Mouse (Mus musculus) kidney, postnatal 4 days (tissue): Measurements from ENCODE around the gene Tnrc18.

Experiments
- DNase-seq, 2 experiments: peaks; one replicate each; pipeline ENCODE4 v3.0.0; 2021; ENCODE audit warnings: mixed read lengths in 2 of 2

The Tnrc18 gene

GRCm38 (mm10) chr5:142771034-142771433 lies 46.4 kb downstream of the Tnrc18 start:
- DNase-seq: no peak

DNA sequence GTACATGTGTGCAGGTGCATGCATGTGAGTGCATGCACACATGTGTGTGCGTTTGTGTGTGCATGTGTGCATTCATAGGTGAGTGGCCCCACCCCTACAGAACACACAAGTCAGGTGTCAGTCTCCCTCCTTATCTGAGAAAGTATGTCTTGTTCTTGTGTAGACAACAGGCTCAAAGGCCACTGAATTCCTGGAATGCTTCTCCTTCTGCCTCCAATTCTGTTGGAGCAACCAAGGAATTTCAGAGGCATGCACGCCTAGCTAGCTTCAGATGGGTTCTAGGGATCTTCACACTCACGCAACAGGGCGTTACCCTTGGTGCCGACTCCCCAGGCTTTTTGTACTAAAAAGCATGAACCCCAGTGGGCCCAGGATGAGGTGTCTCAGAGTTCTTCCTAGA lies 47.8 kb downstream of the Tnrc18 start:
- no peak for DNase-seq

DNA sequence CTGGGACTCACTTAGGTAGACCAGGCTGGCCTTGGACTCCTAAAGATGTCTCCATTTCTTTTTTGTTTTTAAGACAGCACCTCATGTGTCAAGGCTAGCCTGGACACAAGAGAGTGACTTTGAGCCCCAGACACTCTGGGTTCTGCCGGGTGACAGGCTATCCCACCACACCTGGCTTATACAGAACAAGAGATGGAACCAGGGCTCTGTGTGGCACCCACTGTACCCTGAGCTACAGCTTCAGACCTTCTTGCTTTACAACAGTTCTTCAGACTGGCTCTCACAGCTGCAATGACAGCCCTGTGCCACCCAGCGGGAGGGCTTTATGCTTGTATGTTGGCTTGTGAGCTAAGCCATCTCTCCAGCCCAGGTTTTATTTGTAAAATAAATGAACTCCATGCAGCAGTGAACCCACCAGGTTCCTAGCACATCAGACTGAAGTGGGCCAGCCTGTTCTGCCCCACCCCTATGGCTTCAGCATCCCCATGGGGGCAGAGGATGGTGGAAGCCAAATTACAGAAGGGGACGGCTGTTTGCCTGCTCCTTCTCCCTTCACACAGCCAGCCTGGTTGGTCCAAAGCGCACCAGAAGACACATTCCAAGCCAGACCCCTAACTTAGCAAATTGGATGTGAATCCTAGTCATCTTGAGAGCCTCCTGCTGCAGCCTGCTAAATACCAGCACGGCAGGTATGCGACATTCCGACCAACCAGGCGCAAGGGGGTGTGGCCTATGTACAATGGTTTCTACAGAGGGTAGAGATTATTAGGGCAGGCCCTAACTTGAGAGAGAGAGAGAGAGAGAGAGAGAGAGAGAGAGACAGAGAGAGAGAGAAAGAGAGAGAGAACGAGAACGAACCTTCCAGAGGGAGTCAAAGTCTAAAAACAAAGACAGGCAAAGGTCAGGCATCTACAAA lies 48.9 kb downstream of the Tnrc18 start:
- DNase-seq: no peak

DNA sequence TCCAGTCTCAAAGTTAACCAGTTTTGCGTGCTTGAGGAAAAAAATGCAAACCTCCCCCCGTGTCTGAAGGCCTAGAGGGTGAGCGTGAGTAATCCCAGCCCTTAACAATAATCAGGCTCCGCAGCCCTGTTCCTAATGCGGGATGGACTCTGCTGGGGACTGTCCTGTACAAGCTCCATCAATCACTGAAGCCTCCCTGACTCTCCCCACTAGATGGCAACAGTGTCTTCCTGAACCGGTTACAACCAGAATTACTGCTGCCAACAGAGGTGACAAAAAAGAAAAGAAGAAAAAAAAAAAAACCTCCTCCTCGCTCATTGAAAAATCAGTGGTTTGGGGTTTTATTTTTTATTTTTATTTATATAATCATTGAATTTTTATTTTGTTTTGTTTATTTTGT lies 49.5 kb downstream of the Tnrc18 start:
- DNase-seq: peak; percentile 76 to 85

GRCm38 (mm10) chr5:142766708-142767107 lies 50.8 kb downstream of the Tnrc18 start:
- DNase-seq: no peak

DNA sequence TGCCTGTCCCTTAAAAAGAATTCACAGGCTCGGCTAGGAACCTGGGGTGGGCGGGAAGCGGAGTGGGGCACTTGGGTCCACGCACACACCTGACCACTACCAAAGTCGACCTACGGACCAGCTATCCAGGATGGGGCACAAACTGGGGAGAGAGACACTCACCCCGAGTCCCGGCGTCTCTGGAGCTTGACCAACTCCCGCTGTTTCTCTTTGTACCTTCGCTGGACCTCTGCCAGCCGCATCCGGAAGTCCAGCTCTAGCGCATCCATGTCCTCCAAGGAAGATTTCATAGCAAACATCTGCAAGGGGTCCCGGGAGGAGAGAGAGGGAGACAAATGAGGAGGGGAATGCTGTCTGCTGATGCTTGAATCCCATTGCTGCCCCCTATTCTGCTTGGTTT lies 52.6 kb downstream of the Tnrc18 start:
- no peak for DNase-seq

- peak in 1 of 2 experiments; percentile 43 for DNase-seq
These were observed 53.2 kb downstream of the Tnrc18 start for GRCm38 (mm10) chr5:142764306-142764705.

DNA sequence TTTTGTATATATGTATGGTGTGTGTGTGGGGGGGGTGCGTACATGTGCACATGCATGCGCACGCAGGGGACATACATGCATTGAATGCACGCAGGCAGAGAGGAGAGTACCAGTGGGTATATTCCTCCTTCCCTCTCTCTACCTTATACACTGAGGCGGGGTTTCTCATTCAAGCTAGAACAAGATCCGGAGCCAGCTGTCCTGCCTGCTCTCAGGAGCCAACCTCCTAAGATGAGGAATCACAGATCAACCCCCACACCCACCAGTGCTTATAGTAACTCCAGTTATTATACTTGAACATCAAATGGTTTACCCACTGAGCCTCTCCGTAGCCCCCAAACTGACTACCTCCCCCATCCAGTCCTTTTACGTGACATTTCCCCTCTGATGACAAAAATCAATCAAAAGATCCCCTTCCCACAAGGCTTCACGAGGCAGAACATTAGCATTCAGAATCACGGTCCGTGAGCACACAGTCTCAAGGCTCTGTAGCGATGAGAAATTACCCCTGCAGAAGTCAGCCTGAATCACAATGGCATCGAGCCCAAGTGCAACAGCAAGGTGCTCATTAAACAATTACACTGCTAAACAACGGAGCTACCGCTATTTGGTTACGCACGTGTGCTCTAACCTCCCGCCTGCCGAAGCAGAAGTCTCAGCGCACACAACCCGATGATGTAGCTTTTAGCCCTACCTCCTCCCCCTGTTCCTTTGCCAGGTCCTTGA lies 55.2 kb downstream of the Tnrc18 start:
- DNase-seq: no peak

- DNase-seq: no peak
These were observed 56.0 kb downstream of the Tnrc18 start for GRCm38 (mm10) chr5:142761326-142761983.

- DNase-seq: no peak
These were observed 57.7 kb downstream of the Tnrc18 start for GRCm38 (mm10) chr5:142759786-142760185.

GRCm38 (mm10) chr5:142752241-142752640 lies 65.2 kb downstream of the Tnrc18 start:
- DNase-seq: peak in 1 of 2 experiments; percentile 18

GRCm38 (mm10) chr5:142750173-142750572 lies 67.3 kb downstream of the Tnrc18 start:
- DNase-seq: no peak

GRCm38 (mm10) chr5:142747026-142747629 lies 70.3 kb downstream of the Tnrc18 start:
- DNase-seq: no peak

DNA sequence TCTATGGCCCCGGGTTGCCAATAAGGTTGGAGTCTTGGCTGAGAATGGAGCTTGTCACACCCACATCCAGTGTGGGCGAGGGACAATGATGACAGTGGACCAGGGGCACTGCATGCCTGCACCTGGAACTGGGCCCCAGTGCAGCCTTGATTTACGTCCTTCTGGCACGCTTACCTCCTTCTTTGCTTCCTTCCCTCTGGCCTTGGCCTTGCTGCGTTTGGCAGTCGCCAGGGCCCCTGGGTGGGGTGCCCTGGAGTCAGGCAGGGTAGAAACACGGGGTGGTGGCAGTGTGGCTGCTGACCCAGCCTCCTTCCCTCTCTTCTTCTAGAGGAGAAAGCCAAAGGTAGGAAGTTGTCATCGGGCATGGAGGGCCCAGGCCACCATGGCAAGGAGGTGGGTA lies 77.5 kb downstream of the Tnrc18 start:
- DNase-seq: no peak

DNA sequence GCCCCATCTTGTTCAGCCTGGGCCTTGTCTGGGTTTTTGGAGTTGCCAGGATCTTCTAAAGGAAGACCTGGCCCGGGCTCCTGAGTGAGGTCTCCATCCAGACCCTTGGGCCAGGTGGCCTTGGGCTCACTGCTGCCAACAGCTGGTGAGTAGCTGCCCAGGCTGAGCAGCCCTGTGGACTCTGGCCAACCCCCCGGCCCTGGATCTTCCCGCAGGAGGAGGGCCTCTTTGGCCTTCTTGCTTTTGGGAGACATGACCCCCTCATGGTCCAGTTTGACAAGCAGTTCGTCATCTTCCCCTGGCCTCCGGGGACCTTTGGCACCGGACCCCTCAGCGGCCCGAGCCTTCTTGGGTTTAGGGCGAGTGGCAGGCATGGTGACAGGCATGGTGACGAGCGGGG lies 85.5 kb downstream of the Tnrc18 start:
- no peak for DNase-seq

DNA sequence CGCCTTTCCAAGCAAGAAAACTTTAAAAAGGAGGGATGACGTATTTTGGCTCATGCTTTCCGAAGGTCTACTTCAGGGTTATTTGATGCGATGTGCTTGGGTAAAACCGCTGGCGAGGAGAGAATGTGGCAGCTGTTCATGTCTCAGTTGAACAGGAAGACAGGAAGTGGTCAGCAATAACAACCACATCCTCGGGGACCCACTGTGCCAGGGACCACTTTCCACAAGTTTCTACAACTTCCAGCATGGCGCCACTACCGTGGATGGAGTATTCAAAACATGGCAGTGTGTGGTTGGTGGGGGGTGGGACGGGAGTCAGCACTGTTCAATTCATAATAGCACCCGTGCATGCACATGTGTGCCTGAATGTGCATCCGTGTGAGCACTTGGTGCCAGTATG lies 87.2 kb downstream of the Tnrc18 start:
- no peak for DNase-seq

- DNase-seq: no peak
These were observed 89.2 kb downstream of the Tnrc18 start for GRCm38 (mm10) chr5:142728301-142728700.

- no peak for DNase-seq
These were observed 90.7 kb downstream of the Tnrc18 start for GRCm38 (mm10) chr5:142726748-142727147.

DNA sequence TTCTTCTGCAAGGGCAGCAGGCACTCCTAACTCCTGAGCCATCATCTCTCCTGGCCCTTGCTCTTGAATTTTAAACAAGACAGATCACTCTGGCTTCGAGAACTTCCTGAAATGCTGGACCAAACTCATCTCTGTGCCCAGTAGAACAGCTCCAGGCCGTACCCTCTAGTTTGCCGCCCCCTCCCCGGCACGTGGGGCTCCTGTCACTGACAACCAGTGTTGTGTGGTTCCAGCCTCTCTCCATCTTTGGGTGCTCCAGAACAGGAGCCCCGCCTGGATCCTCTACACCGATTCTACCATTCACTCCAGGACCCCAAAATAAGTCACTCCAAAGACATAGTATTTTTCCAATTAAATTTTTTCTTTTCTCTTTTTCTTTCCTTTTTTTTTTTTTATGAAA lies 93.2 kb downstream of the Tnrc18 start:
- DNase-seq: no peak

GRCm38 (mm10) chr5:142723520-142724133 lies 93.8 kb downstream of the Tnrc18 start:
- peak; percentile 83 to 87 for DNase-seq

DNA sequence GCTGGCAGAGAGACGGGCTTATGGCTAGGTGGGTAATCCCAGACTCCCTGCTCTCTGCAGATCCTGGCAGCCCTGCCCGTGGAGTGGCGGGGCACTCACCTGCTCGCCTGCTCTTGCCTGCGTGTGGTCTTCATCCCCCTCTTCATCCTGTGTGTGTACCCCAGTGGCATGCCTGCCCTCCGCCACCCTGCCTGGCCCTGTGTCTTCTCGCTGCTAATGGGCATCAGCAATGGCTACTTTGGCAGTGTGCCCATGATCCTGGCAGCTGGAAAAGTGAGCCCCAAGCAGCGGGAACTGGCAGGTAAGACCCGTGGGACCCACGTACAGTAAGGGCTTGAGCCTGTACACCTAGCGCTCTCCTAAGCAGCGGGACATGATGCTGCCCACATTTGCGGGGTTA lies 97.6 kb downstream of the Tnrc18 start:
- no peak for DNase-seq

GRCm38 (mm10) chr5:142718486-142718885 lies 99.0 kb downstream of the Tnrc18 start:
- no peak for DNase-seq

- DNase-seq: peak; percentile 90 to 93
These were observed 99.4 kb downstream of the Tnrc18 start for GRCm38 (mm10) chr5:142718037-142718436.
